Mouse (Mus musculus) heart, embryonic 14.5 days (tissue): Measurements from ENCODE around the gene Chil1. TPM values are rescaled to one million over a fixed set of nuclear protein-coding genes. Genes with fewer than 3 reads are reported as not detected.

Experiments
- ATAC-seq: fragments of 200-750 bp; cut with Nextera tagmentation; 2 replicates; pipeline ENCODE4 v1.8.0; 2017; ENCODE audit warnings: low read depth, moderate TSS enrichment; ENCODE audit not compliant: insufficient number of reproducible peaks, insufficient read depth, low FRiP score
- H3K27ac ChIP-seq, 2 experiments: fragments of 200-500 bp in 1 of 2; fragments of 300-500 bp in 1 of 2; sonication (generic) in 1 of 2; replicated peaks in 1 of 2; 2 replicates each; pipeline ENCODE4 v1.5.1; 2012 to 2014; ENCODE audit warnings: low read depth in 2 of 2, low read length in 2 of 2, control low read depth in 1 of 2, mild to moderate bottlenecking in 1 of 2, mixed read lengths in 1 of 2; ENCODE audit not compliant: control insufficient read depth in 1 of 2, insufficient read depth in 1 of 2
- H3K27me3 ChIP-seq: fragments of 300-500 bp; sonication (generic); 2 replicates; pipeline ENCODE4 v1.6.1; 2014; ENCODE audit warnings: mild to moderate bottlenecking, low read length, control low read depth; ENCODE audit not compliant: control insufficient read depth, insufficient read depth
- H3K36me3 ChIP-seq: fragments of 300-500 bp; sonication (generic); 2 replicates; pipeline ENCODE4 v1.6.1; 2014; ENCODE audit warnings: mild to moderate bottlenecking, control low read depth, low read length, mixed read lengths; ENCODE audit not compliant: control insufficient read depth, insufficient read depth
- H3K4me1 ChIP-seq, 2 experiments: fragments of 200-500 bp in 1 of 2; fragments of 300-500 bp in 1 of 2; sonication (generic) in 1 of 2; 2 replicates each; pipeline ENCODE4 v1.6.1; 2012 to 2014; ENCODE audit warnings: low read length in 2 of 2, control low read depth in 1 of 2, mixed read lengths in 1 of 2; ENCODE audit not compliant: control insufficient read depth in 2 of 2, insufficient read depth in 2 of 2
- H3K4me2 ChIP-seq: fragments of 300-500 bp; sonication (generic); 2 replicates; pipeline ENCODE4 v1.6.1; 2014; ENCODE audit warnings: mild to moderate bottlenecking, low read length
- H3K4me3 ChIP-seq, 2 experiments: fragments of 200-500 bp in 1 of 2; fragments of 300-500 bp in 1 of 2; sonication (generic) in 1 of 2; 2 replicates each; pipeline ENCODE4 v1.5.1; 2012 to 2014; ENCODE audit warnings: low read length in 2 of 2, mild to moderate bottlenecking in 2 of 2, control low read depth in 1 of 2, low read depth in 1 of 2, moderate library complexity in 1 of 2; ENCODE audit not compliant: control insufficient read depth in 1 of 2, insufficient read depth in 1 of 2
- H3K9ac ChIP-seq: fragments of 300-500 bp; sonication (generic); 2 replicates; pipeline ENCODE4 v1.6.1; 2014; ENCODE audit warnings: mild to moderate bottlenecking, low read length
- H3K9me3 ChIP-seq: fragments of 300-500 bp; sonication (generic); 2 replicates; pipeline ENCODE4 v1.6.1; 2016; ENCODE audit warnings: low read length, control low read depth; ENCODE audit not compliant: control insufficient read depth
- WGBS: fragments of 180-500 bp; shearing (Covaris S2); extraction: QIAGEN DNeasy Blood & Tissue Kit; methylation state at CpG from one replicate; pipeline ENCODE4 v1.1.7; 2014; 5-methylcytosine and 5-hydroxymethylcytosine counted together
- polyA plus RNA-seq: library from polyadenylated mRNA; unstranded; fragments of >200 nt; fragmentation: Nextera tagmentation; extraction: Ambion mirVana; gene quantifications from 2 replicates; pipeline ENCODE4 v1.2.1, GENCODE M21; 2014

Gene Chil1
- polyA plus RNA-seq, 1 experiment from 2014 or later = 1.5 TPM

DNA sequence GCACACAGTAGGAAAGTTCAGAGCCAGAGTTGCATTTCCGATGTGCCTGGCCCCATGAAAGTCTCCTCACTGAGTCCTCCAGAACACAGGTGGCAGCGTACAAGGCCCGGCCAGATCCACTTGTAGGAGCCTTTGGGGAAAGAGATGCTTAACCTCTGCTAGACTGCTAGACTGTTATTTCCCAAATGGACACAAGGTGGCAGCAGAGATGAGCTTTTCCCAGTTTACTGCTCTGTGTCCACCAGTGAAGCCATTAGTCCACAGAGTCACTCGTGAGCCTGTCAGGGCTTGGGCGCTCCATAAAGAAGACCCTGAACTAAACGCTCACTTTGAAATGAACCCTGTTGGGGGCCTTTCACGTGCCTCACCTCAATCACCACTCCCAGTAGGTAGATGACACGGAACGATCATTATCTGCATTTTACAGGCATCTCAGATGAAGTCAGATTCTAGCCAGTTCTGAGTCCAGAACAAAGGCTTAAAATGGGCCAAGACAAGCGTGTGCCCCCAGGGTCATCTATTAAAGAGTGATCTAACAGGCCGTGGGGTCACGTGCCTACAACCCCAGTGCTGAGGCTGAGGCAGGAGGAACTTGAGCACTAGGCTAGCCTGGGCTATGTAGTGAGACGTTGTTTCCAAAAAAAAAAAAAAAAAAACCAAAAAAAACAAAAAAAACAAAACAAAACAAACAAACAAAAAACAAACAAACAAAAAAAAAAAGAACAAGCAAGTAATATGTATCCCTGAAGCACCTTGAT is 30.1 kb upstream of the Chil1 start:
- Histone ChIP-seq H3K9ac (no peak overlapping the region), H3K4me1 (peaks cover 6 to 7% of the 10 kb centered on the region in 2 experiments; a peak in 3 of 4 replicates), H3K27me3 (no peaks in the 10 kb centered on the region), H3K9me3 (peaks cover 6% of the 10 kb centered on the region; the same call in 1 of the 2 replicates), H3K27ac (no peak overlapping the region), H3K4me3 (no peak overlapping the region), H3K36me3 (no peaks in the 10 kb centered on the region), H3K4me2 (no peak overlapping the region)
- peak; percentile 56 for ATAC-seq
- 29% methylated on average over 13 of the region's 13 CpGs for WGBS

- no peak overlapping the region for H3K4me3 ChIP-seq
- H3K4me2 ChIP-seq = no peak overlapping the region
- H3K9me3 ChIP-seq = peaks cover 6% of the 10 kb centered on the region; the same call in 1 of the 2 replicates
- ATAC-seq = no peak
- no peaks in the 10 kb centered on the region for H3K27me3 ChIP-seq
- H3K36me3 ChIP-seq = no peaks in the 10 kb centered on the region
- 0 out of 2 replicates have a peak overlapping the region, but pooled peaks have one; percentile 25 for H3K9ac ChIP-seq
- no peak overlapping the region for H3K27ac ChIP-seq
- H3K4me1 ChIP-seq = peaks cover 6 to 7% of the 10 kb centered on the region in 2 experiments; a peak in 3 of 4 replicates
- 34% methylated on average over 21 of the region's 21 CpGs for WGBS
Observed at GRCm38 (mm10) chr1:134152626-134153590, 29.1 kb upstream of the Chil1 start.

GRCm38 (mm10) chr1:134154121-134154520 is 27.9 kb upstream of the Chil1 start:
- Histone ChIP-seq H3K4me3 (no peak overlapping the region), H3K27ac (no peak overlapping the region), H3K9ac (no peak overlapping the region), H3K4me1 (peaks cover 6 to 7% of the 10 kb centered on the region in 2 experiments; a peak in 3 of 4 replicates), H3K36me3 (no peaks in the 10 kb centered on the region), H3K4me2 (no peak overlapping the region), H3K27me3 (no peaks in the 10 kb centered on the region), H3K9me3 (peaks cover 6% of the 10 kb centered on the region; the same call in 1 of the 2 replicates)
- ATAC-seq = no peak
- WGBS = 93% methylated on average over 3 of the region's 3 CpGs

DNA sequence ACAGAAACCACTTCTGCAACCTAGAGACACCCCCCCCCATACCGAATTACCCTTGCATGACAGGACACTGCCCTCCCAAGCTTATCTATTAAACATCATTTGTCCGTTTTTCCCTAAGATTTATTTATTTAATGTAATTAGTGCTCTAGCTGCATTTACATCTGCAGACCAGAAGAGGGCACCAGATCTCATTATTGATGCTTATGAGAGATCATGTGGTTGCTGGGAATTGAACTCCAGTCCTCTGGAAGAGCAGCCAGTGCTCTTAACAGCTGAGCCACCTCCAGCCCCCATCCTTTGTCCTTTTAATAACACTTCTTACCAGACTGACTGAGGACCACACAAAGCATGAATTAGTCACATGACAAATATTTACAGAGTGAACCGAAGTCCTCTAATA is 27.3 kb upstream of the Chil1 start:
- no peaks in the 10 kb centered on the region for H3K36me3 ChIP-seq
- no peak overlapping the region for H3K4me3 ChIP-seq
- no peak overlapping the region for H3K27ac ChIP-seq
- 61% methylated on average over 3 of the region's 3 CpGs for WGBS
- no peak overlapping the region for H3K4me2 ChIP-seq
- peaks cover 4 to 6% of the 10 kb centered on the region in 2 experiments; a peak in 2 of 4 replicates for H3K4me1 ChIP-seq
- no peaks in the 10 kb centered on the region for H3K27me3 ChIP-seq
- H3K9me3 ChIP-seq = peaks cover 6% of the 10 kb centered on the region; the same call in 1 of the 2 replicates
- no peak for ATAC-seq
- no peak overlapping the region for H3K9ac ChIP-seq

GRCm38 (mm10) chr1:134160404-134160803 is 21.6 kb upstream of the Chil1 start:
- WGBS = 84% methylated on average over 3 of the region's 3 CpGs
- Histone ChIP-seq H3K36me3 (no peaks in the 10 kb centered on the region), H3K27ac (no peak overlapping the region), H3K9me3 (no peaks in the 10 kb centered on the region), H3K4me2 (no peak overlapping the region), H3K27me3 (no peaks in the 10 kb centered on the region), H3K9ac (no peak overlapping the region), H3K4me3 (no peak overlapping the region), H3K4me1 (no peaks in the 10 kb centered on the region)
- no peak for ATAC-seq

DNA sequence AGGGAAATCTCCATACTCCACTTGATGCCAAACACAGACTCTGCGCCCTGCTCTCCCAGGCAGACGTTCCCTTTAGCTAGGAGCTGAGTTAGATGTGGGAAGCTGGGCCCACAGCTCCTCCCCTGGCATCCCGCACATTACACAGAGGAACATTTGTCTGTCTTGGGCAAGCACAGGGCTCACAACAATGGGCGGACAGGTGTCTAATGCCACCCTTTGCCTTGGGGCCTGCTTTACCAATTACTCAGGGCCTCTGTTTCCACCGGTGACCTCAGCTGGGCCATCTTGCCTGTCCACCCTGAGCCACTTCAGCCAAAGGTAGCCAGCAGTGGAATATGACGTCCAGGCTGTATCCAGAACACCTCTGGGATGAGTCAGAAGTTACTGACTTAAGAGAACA is 20.6 kb upstream of the Chil1 start:
- Histone ChIP-seq H3K27ac (no peak overlapping the region), H3K9ac (no peak overlapping the region), H3K4me1 (no peaks in the 10 kb centered on the region), H3K27me3 (no peaks in the 10 kb centered on the region), H3K9me3 (0 out of 2 replicates have a peak, but pooled peaks cover 2% of the 10 kb centered on the region), H3K36me3 (no peaks in the 10 kb centered on the region), H3K4me3 (no peak overlapping the region), H3K4me2 (no peak overlapping the region)
- 71% methylated on average over 6 of the region's 6 CpGs for WGBS
- ATAC-seq = peak; percentile 47; the same call in 1 of the 2 replicates

GRCm38 (mm10) chr1:134162510-134163225 is 19.3 kb upstream of the Chil1 start:
- no peaks in the 10 kb centered on the region for H3K27me3 ChIP-seq
- WGBS = 77% methylated on average over 6 of the region's 6 CpGs
- H3K4me3 ChIP-seq = no peak overlapping the region
- no peak overlapping the region for H3K27ac ChIP-seq
- no peak overlapping the region for H3K4me2 ChIP-seq
- H3K9me3 ChIP-seq = 0 out of 2 replicates have a peak, but pooled peaks cover 2% of the 10 kb centered on the region
- no peaks in the 10 kb centered on the region for H3K36me3 ChIP-seq
- ATAC-seq = no peak
- no peak overlapping the region for H3K9ac ChIP-seq
- peaks cover 0 to 2% of the 10 kb centered on the region in 2 experiments; a peak in 2 of 4 replicates for H3K4me1 ChIP-seq
